Mouse (Mus musculus) left cerebral cortex, postnatal 10 days (tissue): ENCODE data around the gene Zdhhc3. TPM values are rescaled to one million over a fixed set of nuclear protein-coding genes. Genes with fewer than 3 reads are reported as not detected.

ENCODE experiments used
- DNase-seq, 2 experiments: peaks; one replicate each; pipeline ENCODE4 v3.0.0; 2021 to 2022; ENCODE audit warnings: low spot score in 2 of 2, mixed read lengths in 1 of 2; ENCODE audit errors: extremely low spot score in 1 of 2
- intact Hi-C: fragments of 180-260 bp; cut with DNase I; formaldehyde crosslinking; loops from one replicate; pipeline ENCODE4 v1.15.1; 2025
- total RNA-seq, 2 experiments: library from RNA; stranded (reverse); gene quantifications; 2 replicates each; pipeline ENCODE4 v1.2.3; 2021

The Zdhhc3 gene
- 10 to 100 TPM; 77.2 to 79.9 TPM for total RNA-seq

DNA sequence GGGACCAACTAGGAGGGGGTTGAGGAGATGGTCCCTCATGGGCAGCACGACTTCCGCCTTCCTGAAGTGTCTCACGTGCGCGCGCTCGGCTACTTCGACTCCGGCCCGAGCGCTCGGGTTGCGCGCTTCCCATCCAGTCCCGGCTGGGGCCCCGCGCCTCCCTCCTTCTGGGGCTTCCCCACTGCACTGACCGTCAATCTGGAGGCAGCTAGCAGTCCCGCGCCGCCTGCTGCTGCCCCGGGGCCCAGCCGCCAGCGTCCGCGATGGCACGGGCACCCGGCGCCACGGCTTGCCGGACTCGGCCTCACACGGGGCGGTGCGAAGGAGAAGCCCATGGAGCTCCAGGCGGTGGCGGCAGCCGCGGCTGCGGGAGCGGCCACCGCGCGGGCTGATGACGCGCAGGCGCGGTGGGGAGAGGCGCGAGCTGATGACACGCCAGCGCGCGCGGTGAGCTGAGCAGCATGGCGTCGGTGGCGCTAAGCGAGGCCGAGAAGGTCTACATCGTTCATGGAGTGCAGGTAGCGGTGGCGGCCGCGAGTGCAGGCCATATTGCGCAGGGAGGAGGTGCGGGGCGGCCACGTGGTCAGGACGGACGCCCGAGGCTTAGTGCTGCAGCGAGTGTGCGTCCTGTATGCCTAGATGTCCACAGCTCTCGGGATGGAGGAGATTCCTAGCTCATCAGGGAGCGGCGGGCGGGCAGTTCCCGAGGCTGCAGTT, at the start of gene Zdhhc3, which contains the start of gene Exosc7:
Gene Zdhhc3 (minus strand): TSS at position 401 of the 717 bp plus-strand sequence.
Gene Exosc7 (plus strand): TSS at position 411 of the 717 bp plus-strand sequence.
- intact Hi-C loops: no loop called here
- peak; percentile 81 to 92 for DNase-seq

- intact Hi-C loops: no loop called here
- no peak for DNase-seq
Observed at GRCm38 (mm10) chr9:123161792-123162191, 48.8 kb upstream of the Zdhhc3 start.

GRCm38 (mm10) chr9:123159330-123159729, 46.3 kb upstream of the Zdhhc3 start:
- intact Hi-C loops: loop anchor here (2.0 to 5.0 kb wide), 3 partner anchors 93 to 368 kb away; partner anchors contain the start of gene Sacm1l
- peak; percentile 69 to 80 for DNase-seq

- no peak for DNase-seq
- intact Hi-C loops: loop anchor here (2.0 to 5.0 kb wide), 3 partner anchors 95 to 369 kb away; partner anchors contain the start of gene Sacm1l
Observed at GRCm38 (mm10) chr9:123158125-123158836, 45.3 kb upstream of the Zdhhc3 start.

DNA sequence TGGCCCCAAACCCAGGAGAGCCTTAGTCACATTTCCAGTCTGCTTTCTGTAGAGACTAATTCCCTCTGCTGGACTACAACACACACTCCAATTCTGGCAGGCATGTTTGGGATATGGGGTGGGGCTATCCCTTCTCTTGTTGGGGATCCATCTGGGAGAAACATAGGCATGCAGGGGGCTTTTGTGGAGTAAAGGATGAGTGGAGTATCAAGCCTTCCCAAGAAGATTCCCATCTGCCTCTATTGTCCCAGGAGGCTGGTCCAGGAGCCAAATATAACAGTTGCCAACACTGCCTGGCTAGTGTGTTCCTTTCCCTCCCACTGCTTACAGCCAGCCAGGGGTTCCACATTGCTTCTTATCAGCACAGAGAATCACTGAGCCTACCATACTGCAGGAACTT, 44.7 kb upstream of the Zdhhc3 start:
- intact Hi-C loops: loop anchor here (2.0 to 5.0 kb wide), 3 partner anchors 95 to 370 kb away; partner anchors contain the start of gene Sacm1l
- no peak for DNase-seq

DNA sequence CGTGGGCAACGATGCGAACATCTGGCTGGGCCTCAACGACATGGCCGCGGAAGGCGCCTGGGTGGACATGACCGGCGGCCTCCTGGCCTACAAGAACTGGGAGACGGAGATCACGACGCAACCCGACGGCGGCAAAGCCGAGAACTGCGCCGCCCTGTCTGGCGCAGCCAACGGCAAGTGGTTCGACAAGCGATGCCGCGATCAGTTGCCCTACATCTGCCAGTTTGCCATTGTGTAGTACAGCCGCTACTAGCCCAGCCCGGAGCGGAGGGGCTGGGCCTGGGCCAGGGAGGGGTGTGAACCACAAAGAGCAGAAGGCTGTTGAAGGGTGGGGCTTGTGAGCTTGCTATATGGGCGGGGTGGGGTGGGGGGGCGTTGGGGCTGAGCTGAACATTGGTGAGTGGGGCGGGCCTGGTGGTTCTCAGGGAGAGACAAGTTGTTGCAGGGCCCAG, 43.9 kb upstream of the Zdhhc3 start:
- DNase-seq: peak in 1 of 2 experiments; percentile 85
- intact Hi-C loops: loop anchor here (5.0 kb wide), 2 partner anchors 285 to 370 kb away; partner anchors contain the start of gene Sacm1l

GRCm38 (mm10) chr9:123153121-123153520, 40.1 kb upstream of the Zdhhc3 start:
- intact Hi-C loops: no loop called here
- DNase-seq: no peak

DNA sequence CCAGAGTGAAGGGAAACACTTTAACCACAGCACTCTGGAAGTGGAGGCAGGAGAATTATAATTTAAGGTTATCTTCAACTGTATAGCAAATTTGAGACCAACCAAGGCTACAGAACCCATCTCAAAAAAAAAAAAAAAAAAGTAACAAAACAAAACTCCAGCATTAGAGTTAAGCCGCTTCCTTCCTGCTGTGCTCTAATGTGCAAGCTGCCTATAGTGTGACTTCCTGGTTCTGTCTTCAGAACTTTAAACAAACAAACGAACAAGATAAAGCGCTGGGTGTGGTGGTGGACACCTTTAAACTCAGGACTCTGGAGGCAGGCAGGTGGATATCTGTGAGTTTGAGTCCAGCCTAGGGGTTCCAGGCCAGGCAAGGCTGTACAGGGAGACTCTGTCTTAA, 39.0 kb upstream of the Zdhhc3 start:
- no peak for DNase-seq
- intact Hi-C loops: no loop called here

DNA sequence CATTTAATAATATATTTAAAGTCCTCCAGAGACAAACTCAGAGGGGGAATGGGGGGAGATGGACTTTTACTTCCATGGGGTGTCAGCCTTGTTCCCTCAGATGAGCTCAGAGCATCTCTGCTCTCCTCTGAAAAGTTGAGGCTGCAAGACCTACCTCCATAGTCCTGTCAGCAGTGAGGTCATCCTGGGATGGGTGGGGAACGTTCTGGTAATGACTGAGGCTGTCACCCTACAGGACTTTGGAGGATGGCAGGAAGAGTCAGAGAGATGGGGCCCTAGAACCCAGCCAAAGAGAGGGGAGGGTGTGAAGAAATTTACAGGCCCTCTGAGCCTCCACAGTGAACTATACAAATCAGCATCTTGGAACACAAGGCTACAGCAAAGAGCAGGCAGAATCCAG, 38.6 kb upstream of the Zdhhc3 start:
- DNase-seq: no peak
- intact Hi-C loops: no loop called here

DNA sequence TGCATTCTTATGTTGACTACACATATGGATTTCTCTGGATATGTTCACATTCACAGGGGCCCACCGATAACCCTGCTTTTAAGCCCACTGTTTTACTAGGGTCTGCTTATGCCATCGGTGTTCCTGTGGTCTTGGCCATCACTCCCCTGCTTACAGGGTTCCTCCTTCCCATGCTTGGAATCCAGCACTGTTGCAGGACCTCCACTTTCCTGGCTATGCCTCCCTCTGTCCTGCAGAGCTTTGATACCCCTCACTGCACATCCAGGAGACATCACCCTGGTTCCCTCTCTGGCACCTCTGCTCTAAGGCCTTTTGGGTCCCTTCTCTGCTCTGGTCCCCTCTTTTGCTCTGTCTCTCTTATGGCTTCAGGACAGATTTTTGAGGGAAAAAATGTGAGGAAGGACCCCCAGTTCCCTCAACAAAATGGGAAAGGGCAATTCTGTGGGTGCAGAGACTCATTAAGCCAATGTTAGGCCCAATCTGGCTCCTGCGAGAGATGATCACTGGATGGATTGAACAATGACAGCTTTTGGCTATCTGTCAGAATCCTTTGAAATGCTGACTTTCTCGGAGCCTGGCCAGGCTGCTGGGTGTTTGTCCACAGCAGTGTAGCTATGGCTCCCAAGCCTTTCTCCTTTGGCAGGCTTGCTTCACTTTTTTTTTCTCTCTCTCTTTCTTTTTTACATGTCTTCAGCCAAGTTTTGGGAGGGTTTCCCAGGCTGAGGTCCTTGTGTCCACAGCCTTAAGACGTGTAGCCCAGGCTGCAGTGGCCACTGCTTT, 37.4 kb upstream of the Zdhhc3 start, which contains the start of gene Clec3b:
Gene Clec3b (plus strand): TSS at position 706 of the 780 bp plus-strand sequence.
- peak in 1 of 2 experiments; percentile 61 for DNase-seq
- intact Hi-C loops: no loop called here

DNA sequence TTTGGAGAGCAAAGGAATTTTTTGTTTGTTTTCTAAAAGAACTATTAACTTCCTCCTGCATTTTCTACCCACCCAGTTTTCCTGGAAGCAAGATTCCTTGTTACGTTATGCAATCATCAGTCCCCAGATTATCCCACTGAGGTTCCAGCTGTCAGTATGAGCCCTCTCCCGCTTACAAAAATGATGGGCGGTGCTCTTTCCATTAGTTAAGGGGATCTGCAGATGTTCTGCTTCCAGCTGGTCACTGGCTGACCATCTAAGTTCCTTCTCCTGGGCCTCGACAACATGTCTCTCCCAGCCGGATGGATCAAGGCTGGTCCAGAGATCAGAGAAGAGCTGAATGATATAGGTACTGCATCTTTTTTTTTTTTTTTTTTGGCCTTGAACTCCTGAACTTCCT, 35.4 kb upstream of the Zdhhc3 start:
- intact Hi-C loops: no loop called here
- DNase-seq: no peak

GRCm38 (mm10) chr9:123139887-123140614, 27.0 kb upstream of the Zdhhc3 start:
- intact Hi-C loops: no loop called here
- DNase-seq: no peak

- intact Hi-C loops: no loop called here
- peak in 1 of 2 experiments; percentile 90 for DNase-seq
Observed at GRCm38 (mm10) chr9:123138891-123139474, 26.0 kb upstream of the Zdhhc3 start.

GRCm38 (mm10) chr9:123136953-123137682, 24.1 kb upstream of the Zdhhc3 start:
- no peak for DNase-seq
- intact Hi-C loops: no loop called here

DNA sequence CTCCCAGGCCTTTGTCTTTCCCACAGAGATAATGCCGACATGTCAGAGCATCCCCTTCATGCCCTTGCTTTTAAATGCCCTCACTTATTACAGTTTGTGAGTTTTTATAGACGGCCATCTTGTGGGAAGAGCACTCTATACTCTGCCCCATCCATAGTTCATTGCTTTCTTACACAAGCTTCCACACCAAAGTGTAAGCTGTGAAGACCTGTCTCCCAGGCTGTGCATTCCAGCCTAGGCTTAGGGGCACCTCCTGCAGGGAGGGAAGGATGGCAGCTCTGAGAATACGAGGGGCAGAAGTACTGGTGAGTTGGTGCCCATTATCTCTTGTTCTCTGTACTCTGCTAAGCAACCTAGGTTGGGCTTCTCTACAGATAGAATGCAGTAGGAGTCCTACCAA, 20.0 kb upstream of the Zdhhc3 start:
- intact Hi-C loops: no loop called here
- no peak for DNase-seq

DNA sequence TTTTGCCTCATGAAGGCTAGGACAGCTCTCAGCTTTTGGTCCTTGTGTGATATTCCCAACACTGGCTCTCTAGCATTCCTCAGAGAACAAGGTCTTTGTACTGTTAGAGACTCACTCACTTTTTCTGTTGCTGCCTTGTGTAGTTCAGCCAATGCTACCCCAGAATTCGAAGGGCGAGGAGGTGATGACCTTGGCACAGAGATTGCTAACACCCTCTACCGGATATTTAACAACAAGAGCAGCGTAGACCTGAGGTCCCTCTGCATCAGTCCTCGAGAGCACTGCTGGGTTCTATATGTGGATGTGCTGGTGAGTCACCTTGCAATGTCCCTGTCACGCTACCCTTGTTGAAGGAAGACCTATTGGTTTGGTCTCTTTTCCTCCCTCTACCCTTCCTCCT, 14.7 kb upstream of the Zdhhc3 start:
- DNase-seq: no peak
- intact Hi-C loops: no loop called here

- no peak for DNase-seq
- intact Hi-C loops: no loop called here
Observed at GRCm38 (mm10) chr9:123124413-123124981, 11.5 kb upstream of the Zdhhc3 start.
